Mouse (Mus musculus) brown adipose tissue, adult 24 weeks (tissue): ENCODE results near the gene Osbp2. TPM values are rescaled to one million over a fixed set of nuclear protein-coding genes. Genes with fewer than 3 reads are reported as not detected.
A peak's percentile ranks its signal among the peaks of the same experiment; 100 is the strongest.

Experiments used
- H3K27ac ChIP-seq: fragments of 200-500 bp; replicated peaks from 2 replicates; pipeline ENCODE4 v1.5.1; 2012; ENCODE audit warnings: low read depth, mild to moderate bottlenecking, low read length
- H3K4me1 ChIP-seq: fragments of 200-500 bp; 2 replicates; pipeline ENCODE4 v1.6.1; 2012; ENCODE audit warnings: low read length, mixed read lengths; ENCODE audit not compliant: control insufficient read depth, insufficient read depth, insufficient read length
- H3K4me3 ChIP-seq: fragments of 200-500 bp; 2 replicates; pipeline ENCODE4 v1.5.1; 2012; ENCODE audit warnings: low read depth, mild to moderate bottlenecking, low read length, moderate library complexity; ENCODE audit not compliant: insufficient read depth
- polyA plus RNA-seq: library from polyadenylated mRNA; stranded (reverse); fragments of >200 nt; gene quantifications from 2 replicates; pipeline ENCODE4 v1.2.4, GENCODE M21; 2012; ENCODE audit not compliant: missing spikeins, insufficient read depth, insufficient read length

Osbp2 gene
- polyA plus RNA-seq, 1 experiment = 3.4 TPM

- Histone ChIP-seq H3K27ac (no peak overlapping the region), H3K4me1 (no peaks in the 10 kb centered on the region), H3K4me3 (no peak overlapping the region)
Observed at GRCm38 (mm10) chr11:3766964-3767363, 96.7 kb downstream of the Osbp2 start.

- Histone ChIP-seq H3K27ac (no peak overlapping the region), H3K4me3 (no peak overlapping the region)
Observed at GRCm38 (mm10) chr11:3764352-3764751, 99.4 kb downstream of the Osbp2 start.

GRCm38 (mm10) chr11:3761775-3762501, 101.8 kb downstream of the Osbp2 start:
- Histone ChIP-seq H3K4me1 (no peaks in the 10 kb centered on the region), H3K27ac (no peak overlapping the region), H3K4me3 (peak overlapping the region; percentile 49)

More at GRCm38 (mm10) chr11:3764352-3764751, 99.4 kb downstream of the Osbp2 start:
- H3K4me1 ChIP-seq = no peaks in the 10 kb centered on the region

GRCm38 (mm10) chr11:3761339-3761738, 102.4 kb downstream of the Osbp2 start:
- H3K4me3 ChIP-seq = peak overlapping the region; percentile 49
- H3K4me1 ChIP-seq = no peaks in the 10 kb centered on the region
- no peak overlapping the region for H3K27ac ChIP-seq

GRCm38 (mm10) chr11:3759433-3759832, 104.3 kb downstream of the Osbp2 start:
- H3K4me1 ChIP-seq = no peaks in the 10 kb centered on the region
- no peak overlapping the region for H3K27ac ChIP-seq
- H3K4me3 ChIP-seq = no peak overlapping the region

- Histone ChIP-seq H3K4me1 (no peaks in the 10 kb centered on the region), H3K4me3 (no peak overlapping the region), H3K27ac (no peak overlapping the region)
Observed at GRCm38 (mm10) chr11:3755341-3755740, 108.4 kb downstream of the Osbp2 start.

- no peaks in the 10 kb centered on the region for H3K4me1 ChIP-seq
- no peak overlapping the region for H3K27ac ChIP-seq
- H3K4me3 ChIP-seq = no peak overlapping the region
Observed at GRCm38 (mm10) chr11:3754685-3755084, 109.0 kb downstream of the Osbp2 start.

- Histone ChIP-seq H3K4me1 (no peaks in the 10 kb centered on the region), H3K27ac (no peak overlapping the region), H3K4me3 (no peak overlapping the region)
Observed at GRCm38 (mm10) chr11:3753897-3754296, 109.8 kb downstream of the Osbp2 start.

GRCm38 (mm10) chr11:3752766-3753165, 110.9 kb downstream of the Osbp2 start:
- Histone ChIP-seq H3K27ac (no peak overlapping the region), H3K4me1 (no peaks in the 10 kb centered on the region), H3K4me3 (no peak overlapping the region)

GRCm38 (mm10) chr11:3749831-3750230, 113.9 kb downstream of the Osbp2 start:
- no peak overlapping the region for H3K4me3 ChIP-seq
- no peaks in the 10 kb centered on the region for H3K4me1 ChIP-seq
- no peak overlapping the region for H3K27ac ChIP-seq

GRCm38 (mm10) chr11:3742449-3742848, 121.3 kb downstream of the Osbp2 start:
- H3K4me3 ChIP-seq = no peak overlapping the region
- no peak overlapping the region for H3K27ac ChIP-seq
- H3K4me1 ChIP-seq = no peaks in the 10 kb centered on the region

GRCm38 (mm10) chr11:3741183-3741582, 122.5 kb downstream of the Osbp2 start:
- H3K27ac ChIP-seq = no peak overlapping the region
- H3K4me1 ChIP-seq = no peaks in the 10 kb centered on the region
- H3K4me3 ChIP-seq = no peak overlapping the region

GRCm38 (mm10) chr11:3738778-3739177, 124.9 kb downstream of the Osbp2 start:
- Histone ChIP-seq H3K4me1 (no peaks in the 10 kb centered on the region), H3K27ac (peak overlapping the region; percentile 16; the same call in 1 of the 2 replicates), H3K4me3 (no peak overlapping the region)

GRCm38 (mm10) chr11:3735715-3736114, 128.0 kb downstream of the Osbp2 start:
- Histone ChIP-seq H3K27ac (no peak overlapping the region), H3K4me1 (no peaks in the 10 kb centered on the region), H3K4me3 (no peak overlapping the region)

GRCm38 (mm10) chr11:3733933-3734636, 129.6 kb downstream of the Osbp2 start:
- Histone ChIP-seq H3K4me3 (no peak overlapping the region), H3K4me1 (no peaks in the 10 kb centered on the region), H3K27ac (no peak overlapping the region)

- no peak overlapping the region for H3K27ac ChIP-seq
- no peaks in the 10 kb centered on the region for H3K4me1 ChIP-seq
- H3K4me3 ChIP-seq = no peak overlapping the region
Observed at GRCm38 (mm10) chr11:3731469-3731868, 132.2 kb downstream of the Osbp2 start.
